Mouse (Mus musculus): Measurements from ENCODE around the gene Itga9. TPM values are rescaled to one million over a fixed set of nuclear protein-coding genes. Genes with fewer than 3 reads are reported as not detected.

The Itga9 gene
- polyA plus RNA-seq, 1 experiment, result 15.0 TPM

GRCm38 (mm10) chr9:118802380-118802779 lies 195.9 kb downstream of the Itga9 start:
- H3K27ac ChIP-seq (ENCODE audit: insufficient read depth, low read depth, low read length), result 0 out of 2 replicates have a peak overlapping the region, but pooled peaks have one; percentile 34
- TF ChIP-seq POLR2A (IDR thresholded peaks at IDR 0.05; ENCODE audit: low read depth, low read length) (no peak), CTCF (conservative IDR thresholded peaks at IDR 0.05; ENCODE audit: insufficient read depth, insufficient read length, low read depth, low read length) (no peak)
- H3K4me3 ChIP-seq (ENCODE audit: insufficient read depth, low read depth, low read length), result no peak overlapping the region
- 87% methylated on average over 11 of the region's 11 CpGs for WGBS
- peaks cover 25% of the 10 kb centered on the region for H3K4me1 ChIP-seq (ENCODE audit: control insufficient read depth, insufficient read depth, low read length)
- H3K27me3 ChIP-seq (replicated peaks; ENCODE audit: control insufficient read depth, insufficient read depth, low read length), result no peaks in the 10 kb centered on the region
- no peak for DNase-seq
- no peaks in the 10 kb centered on the region for H3K36me3 ChIP-seq (ENCODE audit: control insufficient read depth, insufficient read depth, low read length)

DNA sequence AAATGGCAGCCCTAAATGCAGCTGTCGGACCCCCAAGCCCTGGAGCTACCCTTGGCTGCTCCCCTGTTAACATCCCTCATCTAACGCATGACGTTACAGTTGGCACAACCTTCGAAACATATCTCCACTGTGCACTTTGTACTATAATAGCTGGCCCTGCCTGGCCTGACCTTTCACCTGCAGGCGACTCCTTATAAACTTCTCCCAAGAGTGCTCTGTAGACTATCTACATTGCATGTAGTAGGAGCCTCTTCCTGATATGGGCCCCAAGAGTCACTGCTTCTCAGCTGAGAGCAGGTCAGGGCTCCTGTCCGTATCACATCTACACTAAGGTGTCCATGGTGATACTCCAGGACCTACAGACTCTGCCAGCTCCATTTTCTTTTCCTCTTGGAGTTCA lies 199.2 kb downstream of the Itga9 start:
- peak; percentile 49 for DNase-seq
- WGBS, result 64% methylated on average over 6 of the region's 6 CpGs

GRCm38 (mm10) chr9:118807669-118808068 lies 201.2 kb downstream of the Itga9 start:
- 90% methylated on average over 3 of the region's 3 CpGs for WGBS
- Histone ChIP-seq H3K4me1 (ENCODE audit: control insufficient read depth, insufficient read depth, low read length) (peaks cover 5% of the 10 kb centered on the region; the same call in 1 of the 2 replicates), H3K36me3 (ENCODE audit: control insufficient read depth, insufficient read depth, low read length) (no peaks in the 10 kb centered on the region), H3K4me3 (ENCODE audit: insufficient read depth, low read depth, low read length) (no peak overlapping the region), H3K27ac (ENCODE audit: insufficient read depth, low read depth, low read length) (no peak overlapping the region), H3K27me3 (replicated peaks; ENCODE audit: control insufficient read depth, insufficient read depth, low read length) (no peaks in the 10 kb centered on the region)
- DNase-seq, result no peak
- TF ChIP-seq POLR2A (IDR thresholded peaks at IDR 0.05; ENCODE audit: low read depth, low read length), result no peak
- no peak for TF ChIP-seq CTCF (conservative IDR thresholded peaks at IDR 0.05; ENCODE audit: insufficient read depth, insufficient read length, low read depth, low read length)

More for the DNA sequence above, 199.2 kb downstream of the Itga9 start:
- Histone ChIP-seq H3K36me3 (ENCODE audit: control insufficient read depth, insufficient read depth, low read length) (no peaks in the 10 kb centered on the region), H3K4me1 (ENCODE audit: control insufficient read depth, insufficient read depth, low read length) (peaks cover 18% of the 10 kb centered on the region), H3K4me3 (ENCODE audit: insufficient read depth, low read depth, low read length) (no peak overlapping the region), H3K27me3 (replicated peaks; ENCODE audit: control insufficient read depth, insufficient read depth, low read length) (no peaks in the 10 kb centered on the region), H3K27ac (ENCODE audit: insufficient read depth, low read depth, low read length) (no peak overlapping the region)
- no peak for TF ChIP-seq POLR2A (IDR thresholded peaks at IDR 0.05; ENCODE audit: low read depth, low read length)
- TF ChIP-seq CTCF (conservative IDR thresholded peaks at IDR 0.05; ENCODE audit: insufficient read depth, insufficient read length, low read depth, low read length), result no peak

DNA sequence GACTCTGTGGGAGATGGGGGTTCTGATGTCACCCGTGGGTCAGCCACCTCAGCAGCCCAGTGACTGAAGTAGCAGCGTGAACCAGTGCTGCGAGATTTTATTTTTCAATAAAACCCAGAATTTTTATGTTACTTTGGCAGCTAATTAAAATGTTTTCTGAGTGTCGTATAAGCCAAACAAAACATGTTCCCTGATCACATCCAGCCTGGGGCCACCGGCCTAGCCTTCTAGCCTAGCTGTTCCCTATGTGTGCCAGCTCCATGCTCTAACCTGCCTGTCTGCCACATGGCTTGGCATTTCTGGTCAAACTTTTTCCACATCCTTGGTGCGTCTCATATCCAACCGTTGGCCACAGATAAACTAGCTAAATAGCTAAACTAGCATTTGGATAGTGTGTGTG lies 205.7 kb downstream of the Itga9 start:
- H3K27me3 ChIP-seq (replicated peaks; ENCODE audit: control insufficient read depth, insufficient read depth, low read length), result no peaks in the 10 kb centered on the region
- peaks cover under 1% of the 10 kb centered on the region; the same call in 1 of the 2 replicates for H3K4me1 ChIP-seq (ENCODE audit: control insufficient read depth, insufficient read depth, low read length)
- no peak overlapping the region for H3K4me3 ChIP-seq (ENCODE audit: insufficient read depth, low read depth, low read length)
- no peak overlapping the region for H3K27ac ChIP-seq (ENCODE audit: insufficient read depth, low read depth, low read length)
- 75% methylated on average over 7 of the region's 7 CpGs for WGBS
- DNase-seq, result no peak
- H3K36me3 ChIP-seq (ENCODE audit: control insufficient read depth, insufficient read depth, low read length), result no peaks in the 10 kb centered on the region
- TF ChIP-seq CTCF (conservative IDR thresholded peaks at IDR 0.05; ENCODE audit: insufficient read depth, insufficient read length, low read depth, low read length), result no peak
- TF ChIP-seq POLR2A (IDR thresholded peaks at IDR 0.05; ENCODE audit: low read depth, low read length), result no peak

- Histone ChIP-seq H3K36me3 (ENCODE audit: control insufficient read depth, insufficient read depth, low read length) (no peaks in the 10 kb centered on the region), H3K4me3 (ENCODE audit: insufficient read depth, low read depth, low read length) (no peak overlapping the region), H3K4me1 (ENCODE audit: control insufficient read depth, insufficient read depth, low read length) (peaks cover 3% of the 10 kb centered on the region; the same call in 1 of the 2 replicates), H3K27me3 (replicated peaks; ENCODE audit: control insufficient read depth, insufficient read depth, low read length) (no peaks in the 10 kb centered on the region), H3K27ac (ENCODE audit: insufficient read depth, low read depth, low read length) (no peak overlapping the region)
- no peak for DNase-seq
- TF ChIP-seq CTCF (conservative IDR thresholded peaks at IDR 0.05; ENCODE audit: insufficient read depth, insufficient read length, low read depth, low read length), result no peak
- TF ChIP-seq POLR2A (IDR thresholded peaks at IDR 0.05; ENCODE audit: low read depth, low read length), result no peak
- WGBS, result 85% methylated on average over 5 of the region's 5 CpGs
Measured at GRCm38 (mm10) chr9:118813492-118813891, 207.0 kb downstream of the Itga9 start.

- H3K36me3 ChIP-seq (ENCODE audit: control insufficient read depth, insufficient read depth, low read length), result no peaks in the 10 kb centered on the region
- no peaks in the 10 kb centered on the region for H3K27me3 ChIP-seq (replicated peaks; ENCODE audit: control insufficient read depth, insufficient read depth, low read length)
- H3K27ac ChIP-seq (ENCODE audit: insufficient read depth, low read depth, low read length), result no peak overlapping the region
- 49% methylated on average over 16 of the region's 16 CpGs for WGBS
- peaks cover 3% of the 10 kb centered on the region; the same call in 1 of the 2 replicates for H3K4me1 ChIP-seq (ENCODE audit: control insufficient read depth, insufficient read depth, low read length)
- DNase-seq, result no peak
- no peak overlapping the region for H3K4me3 ChIP-seq (ENCODE audit: insufficient read depth, low read depth, low read length)
- TF ChIP-seq POLR2A (IDR thresholded peaks at IDR 0.05; ENCODE audit: low read depth, low read length) (no peak), CTCF (conservative IDR thresholded peaks at IDR 0.05; ENCODE audit: insufficient read depth, insufficient read length, low read depth, low read length) (no peak)
Measured at GRCm38 (mm10) chr9:118814056-118814455, 207.6 kb downstream of the Itga9 start.

GRCm38 (mm10) chr9:118814461-118814860 lies 208.0 kb downstream of the Itga9 start:
- no peak for DNase-seq
- WGBS, result 34% methylated on average over 8 of the region's 8 CpGs
- H3K36me3 ChIP-seq (ENCODE audit: control insufficient read depth, insufficient read depth, low read length), result no peaks in the 10 kb centered on the region
- no peak overlapping the region for H3K4me3 ChIP-seq (ENCODE audit: insufficient read depth, low read depth, low read length)
- H3K27me3 ChIP-seq (replicated peaks; ENCODE audit: control insufficient read depth, insufficient read depth, low read length), result no peaks in the 10 kb centered on the region
- no peak overlapping the region for H3K27ac ChIP-seq (ENCODE audit: insufficient read depth, low read depth, low read length)
- H3K4me1 ChIP-seq (ENCODE audit: control insufficient read depth, insufficient read depth, low read length), result peaks cover 3% of the 10 kb centered on the region; the same call in 1 of the 2 replicates
- TF ChIP-seq POLR2A (IDR thresholded peaks at IDR 0.05; ENCODE audit: low read depth, low read length) (no peak), CTCF (conservative IDR thresholded peaks at IDR 0.05; ENCODE audit: insufficient read depth, insufficient read length, low read depth, low read length) (no peak)
